Mouse (Mus musculus) spleen, adult 12 weeks (tissue): Measurements from ENCODE around the gene Psmc3ip.

ENCODE experiments used
- DNase-seq: peaks from one replicate; pipeline ENCODE4 v3.0.0; 2022; ENCODE audit warnings: low spot score

Psmc3ip gene

GRCm38 (mm10) chr11:101078121-101078520, 17.1 kb downstream of the Psmc3ip start, which contains the start of gene Hsd17b1:
Gene Hsd17b1, plus strand, starts transcription at chr11:101078411.
- DNase-seq: no peak

- DNase-seq: no peak
Observed at GRCm38 (mm10) chr11:101071810-101072428, 23.3 kb downstream of the Psmc3ip start.

- DNase-seq: no peak
Observed at GRCm38 (mm10) chr11:101070987-101071386, 24.2 kb downstream of the Psmc3ip start.

- DNase-seq: no peak
Observed at GRCm38 (mm10) chr11:101070189-101070527, 25.1 kb downstream of the Psmc3ip start.

- peak; percentile 89 for DNase-seq
Observed at GRCm38 (mm10) chr11:101069391-101070188, 25.6 kb downstream of the Psmc3ip start, which contains the start of gene Naglu. Gene Naglu, plus strand, starts transcription at chr11:101070012.

GRCm38 (mm10) chr11:101066549-101067412, 28.5 kb downstream of the Psmc3ip start:
- peak; percentile 70 for DNase-seq

- no peak for DNase-seq
Observed at GRCm38 (mm10) chr11:101065002-101065401, 30.2 kb downstream of the Psmc3ip start.

- DNase-seq: no peak
Observed at GRCm38 (mm10) chr11:101064462-101064861, 30.8 kb downstream of the Psmc3ip start.

- peak; percentile 79 for DNase-seq
Observed at GRCm38 (mm10) chr11:101063676-101064327, 31.4 kb downstream of the Psmc3ip start.

- DNase-seq: no peak
Observed at GRCm38 (mm10) chr11:101062971-101063675, 32.1 kb downstream of the Psmc3ip start.

GRCm38 (mm10) chr11:101062165-101062884, 32.9 kb downstream of the Psmc3ip start:
- DNase-seq: no peak

- DNase-seq: no peak
Observed at GRCm38 (mm10) chr11:101061049-101061448, 34.2 kb downstream of the Psmc3ip start.

GRCm38 (mm10) chr11:101060126-101060525, 35.1 kb downstream of the Psmc3ip start:
- DNase-seq: no peak

GRCm38 (mm10) chr11:101059473-101059872, 35.8 kb downstream of the Psmc3ip start:
- DNase-seq: no peak

GRCm38 (mm10) chr11:101058726-101059125, 36.5 kb downstream of the Psmc3ip start:
- DNase-seq: no peak

- peak; percentile 76 for DNase-seq
Observed at GRCm38 (mm10) chr11:101057860-101058259, 37.4 kb downstream of the Psmc3ip start.

- no peak for DNase-seq
Observed at GRCm38 (mm10) chr11:101056885-101057284, 38.4 kb downstream of the Psmc3ip start.

GRCm38 (mm10) chr11:101055418-101055817, 39.8 kb downstream of the Psmc3ip start:
- no peak for DNase-seq

- no peak for DNase-seq
Observed at GRCm38 (mm10) chr11:101053974-101054373, 41.3 kb downstream of the Psmc3ip start.

- no peak for DNase-seq
Observed at GRCm38 (mm10) chr11:101052751-101053473, 42.3 kb downstream of the Psmc3ip start.
